Mouse (Mus musculus): ENCODE measurements around the gene Cse1l. TPM values are rescaled to one million over a fixed set of nuclear protein-coding genes. Genes with fewer than 3 reads are reported as not detected.

Gene Cse1l
- polyA plus RNA-seq, 1 experiment from 2014 or later = 97.8 TPM

DNA sequence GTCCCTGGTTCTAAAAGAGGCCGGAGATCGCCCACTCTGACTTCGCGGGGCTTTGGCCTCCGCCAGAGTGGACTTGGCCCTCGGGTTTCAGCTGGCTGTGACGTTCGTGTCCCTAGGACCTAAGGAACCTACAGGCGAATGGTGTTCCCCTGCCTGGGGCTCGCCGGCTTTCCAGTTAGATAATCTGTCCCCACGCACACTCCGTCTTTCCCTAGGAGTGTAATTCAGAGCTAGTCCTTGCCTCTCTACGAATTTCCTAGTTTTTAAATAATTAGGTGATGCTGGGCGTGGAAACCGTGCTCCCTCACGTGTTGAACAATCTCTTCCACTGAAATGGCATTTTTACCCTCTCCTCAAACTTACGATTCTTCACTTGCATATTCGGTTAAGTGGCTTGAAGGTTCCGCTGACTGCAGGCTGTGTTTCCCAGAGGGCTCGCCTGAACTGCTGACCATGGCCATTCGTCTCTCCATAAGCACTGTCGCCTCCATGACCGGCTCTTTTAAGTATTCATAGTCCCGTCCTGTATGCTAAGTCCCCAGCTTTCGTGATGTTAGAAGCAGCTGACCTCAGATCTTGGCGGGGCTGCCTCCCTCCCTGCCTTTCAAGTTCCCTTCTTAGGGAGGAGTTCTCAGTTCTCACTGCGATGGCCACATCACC lies 813 bp downstream of the Cse1l start:
- peak overlapping the region; percentile 96 for H3K9ac ChIP-seq
- peaks cover 15% of the 10 kb centered on the region for H3K4me1 ChIP-seq
- under 1% methylated on average over 28 of the region's 28 CpGs for WGBS
- no peaks in the 10 kb centered on the region for H3K36me3 ChIP-seq
- no peaks in the 10 kb centered on the region for H3K27me3 ChIP-seq (replicated peaks)
- peak overlapping the region; percentile 93 for H3K4me3 ChIP-seq (replicated peaks)
- peak; percentile 19; the same call in 1 of the 2 replicates for ATAC-seq (ENCODE audit: insufficient read depth, low FRiP score, low read depth)
- H3K4me2 ChIP-seq = peak overlapping the region; percentile 92
- no peaks in the 10 kb centered on the region for H3K9me3 ChIP-seq
- peak overlapping the region; percentile 100 for H3K27ac ChIP-seq

GRCm38 (mm10) chr2:166909729-166910128 lies 3.9 kb downstream of the Cse1l start:
- ATAC-seq (ENCODE audit: insufficient read depth, low FRiP score, low read depth) = no peak
- no peaks in the 10 kb centered on the region for H3K27me3 ChIP-seq (replicated peaks)
- H3K36me3 ChIP-seq = no peaks in the 10 kb centered on the region
- no peak overlapping the region for H3K4me3 ChIP-seq (replicated peaks)
- no peak overlapping the region for H3K4me2 ChIP-seq
- H3K4me1 ChIP-seq = peaks cover 15% of the 10 kb centered on the region
- no peak overlapping the region for H3K27ac ChIP-seq
- no peak overlapping the region for H3K9ac ChIP-seq
- 96% methylated on average over 3 of the region's 3 CpGs for WGBS
- H3K9me3 ChIP-seq = no peaks in the 10 kb centered on the region

- Histone ChIP-seq H3K4me3 (replicated peaks) (no peak overlapping the region), H3K36me3 (no peaks in the 10 kb centered on the region), H3K27ac (no peak overlapping the region), H3K9ac (no peak overlapping the region), H3K27me3 (replicated peaks) (no peaks in the 10 kb centered on the region), H3K4me1 (peaks cover 13% of the 10 kb centered on the region), H3K9me3 (no peaks in the 10 kb centered on the region), H3K4me2 (no peak overlapping the region)
- WGBS = 82% methylated on average over 8 of the region's 8 CpGs
- ATAC-seq (ENCODE audit: insufficient read depth, low FRiP score, low read depth) = no peak
These were observed 4.7 kb downstream of the Cse1l start for GRCm38 (mm10) chr2:166910536-166910935.

DNA sequence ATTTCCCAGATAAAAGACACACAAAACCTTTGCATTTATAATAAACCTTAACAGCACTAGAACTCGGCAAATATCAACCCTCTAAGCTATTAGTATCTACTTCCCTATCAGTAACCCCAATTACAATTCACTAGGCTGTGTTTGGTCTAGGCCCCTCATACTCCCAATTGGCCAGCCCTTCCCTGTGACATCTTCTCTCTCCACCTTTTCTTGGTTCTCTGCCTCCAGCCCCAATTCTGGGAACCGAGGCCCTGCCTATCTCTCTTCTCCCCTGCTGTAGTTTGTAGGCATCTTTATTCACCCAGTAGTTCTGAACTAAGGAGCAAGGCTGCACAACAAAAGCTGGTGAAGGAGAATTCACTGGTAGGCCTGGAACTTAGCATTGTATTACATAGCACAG lies 18.1 kb downstream of the Cse1l start:
- H3K9ac ChIP-seq = no peak overlapping the region
- no peak overlapping the region for H3K4me3 ChIP-seq (replicated peaks)
- H3K27me3 ChIP-seq (replicated peaks) = no peaks in the 10 kb centered on the region
- no peak overlapping the region for H3K27ac ChIP-seq
- WGBS = 95% methylated on average over 2 of the region's 2 CpGs
- H3K4me2 ChIP-seq = no peak overlapping the region
- H3K9me3 ChIP-seq = no peaks in the 10 kb centered on the region
- no peak for ATAC-seq (ENCODE audit: insufficient read depth, low FRiP score, low read depth)
- H3K36me3 ChIP-seq = peaks cover 40% of the 10 kb centered on the region
- H3K4me1 ChIP-seq = no peaks in the 10 kb centered on the region

DNA sequence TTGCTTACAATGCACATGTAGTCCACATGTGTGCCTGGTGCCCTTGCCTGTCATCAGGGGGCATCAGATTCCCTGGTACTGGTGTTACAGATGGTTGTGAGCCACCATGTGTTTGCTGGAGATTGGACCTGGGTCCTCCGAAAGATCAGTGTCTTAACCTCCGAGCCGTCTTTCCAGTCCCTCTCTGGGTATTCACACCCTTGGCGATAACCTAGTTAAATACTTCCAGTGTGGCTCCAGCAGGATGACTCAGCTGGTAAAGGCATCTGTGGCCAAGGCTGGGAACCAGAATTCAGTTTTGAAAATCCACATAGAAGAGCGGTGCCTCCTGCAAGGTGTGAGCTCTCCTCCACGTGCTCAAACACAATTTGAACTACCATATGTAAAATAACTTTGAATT lies 28.1 kb downstream of the Cse1l start:
- WGBS = 92% methylated on average over 6 of the region's 6 CpGs
- ATAC-seq (ENCODE audit: insufficient read depth, low FRiP score, low read depth) = no peak
- Histone ChIP-seq H3K4me2 (no peak overlapping the region), H3K4me3 (replicated peaks) (no peak overlapping the region), H3K9ac (no peak overlapping the region), H3K4me1 (no peaks in the 10 kb centered on the region), H3K27ac (no peak overlapping the region), H3K27me3 (replicated peaks) (no peaks in the 10 kb centered on the region), H3K9me3 (no peaks in the 10 kb centered on the region), H3K36me3 (peaks cover 50% of the 10 kb centered on the region)

- Histone ChIP-seq H3K4me3 (replicated peaks) (no peak overlapping the region), H3K27ac (no peak overlapping the region), H3K27me3 (replicated peaks) (no peaks in the 10 kb centered on the region), H3K9ac (no peak overlapping the region), H3K36me3 (peaks cover 48% of the 10 kb centered on the region), H3K9me3 (no peaks in the 10 kb centered on the region), H3K4me2 (no peak overlapping the region), H3K4me1 (no peaks in the 10 kb centered on the region)
- ATAC-seq (ENCODE audit: insufficient read depth, low FRiP score, low read depth) = no peak
- WGBS = 78% methylated on average over 5 of the region's 5 CpGs
These were observed 28.6 kb downstream of the Cse1l start for GRCm38 (mm10) chr2:166934416-166934815.

DNA sequence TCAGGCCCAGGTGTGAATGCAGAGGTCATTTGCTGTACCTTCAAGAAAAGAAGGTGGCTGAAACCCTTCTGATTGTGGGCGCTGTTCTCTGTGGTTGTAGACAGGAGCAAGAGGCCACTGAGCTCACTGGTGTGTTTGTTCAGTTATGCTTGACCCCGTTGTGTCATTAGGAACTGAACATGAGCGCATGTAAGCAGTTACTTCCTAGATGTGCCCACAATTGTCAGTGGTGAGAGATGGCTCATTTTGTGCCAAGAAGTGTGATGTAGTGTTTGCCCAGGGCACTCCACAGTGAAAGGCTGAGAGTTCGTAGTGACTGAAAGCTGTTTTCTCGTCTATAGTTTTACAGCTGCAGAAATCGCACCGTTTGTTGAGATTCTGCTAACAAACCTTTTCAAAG lies 29.7 kb downstream of the Cse1l start:
- Histone ChIP-seq H3K4me3 (replicated peaks) (no peak overlapping the region), H3K4me1 (no peaks in the 10 kb centered on the region), H3K4me2 (no peak overlapping the region), H3K9me3 (no peaks in the 10 kb centered on the region), H3K9ac (no peak overlapping the region), H3K27me3 (replicated peaks) (no peaks in the 10 kb centered on the region), H3K36me3 (peaks cover 47% of the 10 kb centered on the region), H3K27ac (no peak overlapping the region)
- ATAC-seq (ENCODE audit: insufficient read depth, low FRiP score, low read depth) = no peak
- WGBS = 90% methylated on average over 7 of the region's 7 CpGs

DNA sequence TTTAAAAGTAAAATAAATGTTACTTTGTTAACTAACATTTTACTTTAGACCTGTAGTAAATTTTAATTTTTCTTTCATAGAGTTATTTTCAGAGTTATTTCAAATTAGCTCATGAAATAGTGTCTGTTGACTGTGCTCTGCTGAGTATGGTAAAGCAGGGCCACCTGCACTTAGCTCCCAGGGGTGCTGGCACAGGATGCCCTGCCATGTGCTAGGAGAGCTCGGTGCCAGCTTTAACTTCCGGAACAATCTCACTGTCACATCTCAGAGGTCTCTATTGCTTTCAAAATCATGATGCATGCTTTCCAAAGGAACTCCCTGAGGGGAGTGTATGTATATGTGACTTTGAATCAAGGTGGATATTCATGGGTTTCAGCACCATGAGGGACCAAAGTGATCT lies 30.3 kb downstream of the Cse1l start:
- no peak overlapping the region for H3K9ac ChIP-seq
- peaks cover 50% of the 10 kb centered on the region for H3K36me3 ChIP-seq
- no peak overlapping the region for H3K4me2 ChIP-seq
- no peaks in the 10 kb centered on the region for H3K27me3 ChIP-seq (replicated peaks)
- no peak overlapping the region for H3K27ac ChIP-seq
- H3K4me1 ChIP-seq = no peaks in the 10 kb centered on the region
- H3K9me3 ChIP-seq = no peaks in the 10 kb centered on the region
- no peak for ATAC-seq (ENCODE audit: insufficient read depth, low FRiP score, low read depth)
- WGBS = 81% methylated on average over 2 of the region's 2 CpGs
- H3K4me3 ChIP-seq (replicated peaks) = no peak overlapping the region

DNA sequence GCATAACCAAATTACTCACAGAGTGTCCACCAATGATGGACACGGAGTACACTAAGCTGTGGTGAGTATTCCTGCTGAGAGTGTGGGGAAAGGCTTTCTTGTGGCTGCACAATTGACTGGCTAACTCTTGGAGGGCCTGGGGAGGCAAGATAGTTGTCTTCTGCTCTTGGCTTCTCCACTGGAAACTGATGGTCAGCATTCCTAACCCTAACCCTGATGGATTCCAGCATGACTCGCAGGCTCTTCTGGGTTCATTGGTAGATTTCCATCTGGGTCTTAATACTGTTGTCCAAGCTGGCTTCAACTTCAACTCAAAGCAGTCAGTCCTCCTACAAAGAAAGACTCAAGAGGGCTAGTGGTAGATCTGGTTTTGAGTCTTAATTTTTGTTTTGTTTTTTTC lies 37.3 kb downstream of the Cse1l start:
- ATAC-seq (ENCODE audit: insufficient read depth, low FRiP score, low read depth) = no peak
- 92% methylated on average over 2 of the region's 2 CpGs for WGBS
- H3K4me2 ChIP-seq = no peak overlapping the region

GRCm38 (mm10) chr2:166944346-166944745 lies 38.5 kb downstream of the Cse1l start:
- Histone ChIP-seq H3K27ac (no peak overlapping the region), H3K9ac (no peak overlapping the region), H3K9me3 (no peaks in the 10 kb centered on the region), H3K36me3 (peaks cover 47% of the 10 kb centered on the region), H3K4me2 (no peak overlapping the region), H3K4me3 (replicated peaks) (no peak overlapping the region), H3K27me3 (replicated peaks) (no peaks in the 10 kb centered on the region), H3K4me1 (no peaks in the 10 kb centered on the region)
- WGBS = 68% methylated on average over 1 of the region's 1 CpGs
- no peak for ATAC-seq (ENCODE audit: insufficient read depth, low FRiP score, low read depth)

More for the DNA sequence above, 37.3 kb downstream of the Cse1l start:
- no peak overlapping the region for H3K9ac ChIP-seq
- no peak overlapping the region for H3K4me3 ChIP-seq (replicated peaks)
- no peaks in the 10 kb centered on the region for H3K9me3 ChIP-seq
- H3K36me3 ChIP-seq = peaks cover 39% of the 10 kb centered on the region
- H3K27ac ChIP-seq = no peak overlapping the region
- H3K4me1 ChIP-seq = no peaks in the 10 kb centered on the region
- H3K27me3 ChIP-seq (replicated peaks) = no peaks in the 10 kb centered on the region

DNA sequence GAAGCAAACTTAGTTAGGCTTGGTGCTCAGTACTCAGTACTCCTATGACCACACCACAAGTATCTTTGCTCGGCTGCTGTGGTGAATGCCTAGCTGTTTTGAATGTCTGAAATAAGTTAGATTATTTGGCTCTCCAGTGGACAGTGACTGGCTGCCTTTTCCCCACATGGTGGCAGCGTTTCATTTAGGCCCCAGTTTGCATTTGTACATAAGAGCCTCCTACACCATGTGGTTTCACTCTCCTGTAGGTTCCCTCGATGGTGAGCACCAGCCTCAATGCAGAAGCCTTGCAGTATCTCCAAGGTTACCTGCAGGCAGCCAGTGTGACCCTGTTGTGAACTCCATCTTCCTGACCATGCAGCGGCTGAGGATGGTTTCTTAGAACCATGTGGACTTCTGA lies 39.6 kb downstream of the Cse1l start:
- Histone ChIP-seq H3K27me3 (replicated peaks) (no peaks in the 10 kb centered on the region), H3K4me1 (no peaks in the 10 kb centered on the region), H3K36me3 (peaks cover 53% of the 10 kb centered on the region), H3K4me2 (no peak overlapping the region), H3K4me3 (replicated peaks) (no peak overlapping the region), H3K9me3 (no peaks in the 10 kb centered on the region), H3K9ac (no peak overlapping the region), H3K27ac (no peak overlapping the region)
- 45% methylated on average over 4 of the region's 4 CpGs for WGBS
- peak; percentile 58; the same call in 1 of the 2 replicates for ATAC-seq (ENCODE audit: insufficient read depth, low FRiP score, low read depth)

- H3K36me3 ChIP-seq = peaks cover 64% of the 10 kb centered on the region
These were observed 42.4 kb downstream of the Cse1l start for GRCm38 (mm10) chr2:166948246-166948645.

DNA sequence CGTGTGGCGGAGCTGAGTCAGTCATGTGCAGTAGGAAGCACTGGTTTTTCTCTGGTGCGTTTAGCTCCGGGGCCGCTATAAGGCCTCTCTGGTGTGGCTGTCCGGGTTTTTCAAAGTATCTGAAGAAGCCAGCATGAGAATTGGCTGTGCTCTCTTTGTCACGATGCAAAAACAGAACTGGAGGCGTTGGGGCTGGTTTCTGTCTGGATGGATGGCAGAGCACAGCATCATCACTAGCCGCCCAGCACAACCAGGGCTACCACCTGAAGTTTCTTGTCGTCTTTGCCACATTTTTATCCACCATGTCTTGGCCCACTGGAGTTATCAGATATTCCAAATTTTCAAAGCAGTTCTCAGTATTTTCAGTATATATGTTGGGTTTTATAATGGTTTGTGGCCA lies 43.1 kb downstream of the Cse1l start:
- Histone ChIP-seq H3K36me3 (peaks cover 60% of the 10 kb centered on the region), H3K4me2 (no peak overlapping the region), H3K27ac (no peak overlapping the region), H3K9ac (no peak overlapping the region), H3K4me1 (no peaks in the 10 kb centered on the region), H3K9me3 (no peaks in the 10 kb centered on the region), H3K4me3 (replicated peaks) (no peak overlapping the region), H3K27me3 (replicated peaks) (no peaks in the 10 kb centered on the region)
- ATAC-seq (ENCODE audit: insufficient read depth, low FRiP score, low read depth) = no peak
- WGBS = 90% methylated on average over 10 of the region's 10 CpGs

More at GRCm38 (mm10) chr2:166948246-166948645, 42.4 kb downstream of the Cse1l start:
- H3K9ac ChIP-seq = no peak overlapping the region
- no peak overlapping the region for H3K27ac ChIP-seq
- no peaks in the 10 kb centered on the region for H3K27me3 ChIP-seq (replicated peaks)
- no peak for ATAC-seq (ENCODE audit: insufficient read depth, low FRiP score, low read depth)
- no peak overlapping the region for H3K4me3 ChIP-seq (replicated peaks)
- no peaks in the 10 kb centered on the region for H3K9me3 ChIP-seq
- H3K4me2 ChIP-seq = no peak overlapping the region
- no peaks in the 10 kb centered on the region for H3K4me1 ChIP-seq
- 62% methylated on average over 1 of the region's 1 CpGs for WGBS

Measured in stomach, embryonic 15.5 days (tissue).